Mouse (Mus musculus): Measurements from ENCODE around the gene Tub. TPM values are rescaled to one million over a fixed set of nuclear protein-coding genes. Genes with fewer than 3 reads are reported as not detected.

Tub gene
- total and polyA plus RNA-seq, 2 experiments from 2014 or later, result 44.3 to 159 TPM

- no peaks in the 10 kb centered on the region for H3K4me1 ChIP-seq (ENCODE audit: insufficient read depth, low read length)
- TF ChIP-seq CTCF (IDR thresholded peaks at IDR 0.05), result no peak
- no peak overlapping the region for H3K27ac ChIP-seq (ENCODE audit: low read depth, low read length)
- DNase-seq (ENCODE audit: low spot score) (no peak), ATAC-seq (ENCODE audit: low FRiP score) (no peak)
- 98% methylated on average over 7 of the region's 7 CpGs for WGBS
- H3K9ac ChIP-seq (replicated peaks; ENCODE audit: low read length, poor library complexity, severe bottlenecking), result no peak overlapping the region
- peaks cover 57% of the 10 kb centered on the region for H3K36me3 ChIP-seq (ENCODE audit: insufficient read depth, low read length)
- no peaks in the 10 kb centered on the region for H3K9me3 ChIP-seq (ENCODE audit: low read length)
- no peak overlapping the region for H3K4me2 ChIP-seq (ENCODE audit: low read depth, low read length, poor library complexity, severe bottlenecking)
- no peak overlapping the region for H3K4me3 ChIP-seq (ENCODE audit: low read depth, low read length)
- no peaks in the 10 kb centered on the region for H3K27me3 ChIP-seq (ENCODE audit: insufficient read depth, low read length)
These were observed 77.6 kb downstream of the Tub start for GRCm38 (mm10) chr7:109027721-109028120.

- no peak overlapping the region for H3K4me2 ChIP-seq (ENCODE audit: low read depth, low read length, poor library complexity, severe bottlenecking)
- H3K36me3 ChIP-seq (ENCODE audit: insufficient read depth, low read length), result peaks cover 59% of the 10 kb centered on the region
- H3K9ac ChIP-seq (replicated peaks; ENCODE audit: low read length, poor library complexity, severe bottlenecking), result no peak overlapping the region
- H3K4me1 ChIP-seq (ENCODE audit: insufficient read depth, low read length), result no peaks in the 10 kb centered on the region
- WGBS, result 27% methylated on average over 6 of the region's 6 CpGs
- H3K27me3 ChIP-seq (ENCODE audit: insufficient read depth, low read length), result no peaks in the 10 kb centered on the region
- DNase-seq (ENCODE audit: low spot score), result peak; percentile 85
- peak; percentile 91 for TF ChIP-seq CTCF (IDR thresholded peaks at IDR 0.05)
- H3K27ac ChIP-seq (ENCODE audit: low read depth, low read length), result no peak overlapping the region
- H3K4me3 ChIP-seq (ENCODE audit: low read depth, low read length), result no peak overlapping the region
- ATAC-seq (ENCODE audit: low FRiP score), result peak; percentile 38; the same call in 1 of the 2 replicates
- H3K9me3 ChIP-seq (ENCODE audit: low read length), result no peaks in the 10 kb centered on the region
These were observed 78.1 kb downstream of the Tub start for GRCm38 (mm10) chr7:109028204-109028603.

GRCm38 (mm10) chr7:109029961-109030465 is 79.9 kb downstream of the Tub start:
- no peak for DNase-seq (ENCODE audit: low spot score)
- no peak overlapping the region for H3K4me2 ChIP-seq (ENCODE audit: low read depth, low read length, poor library complexity, severe bottlenecking)
- H3K36me3 ChIP-seq (ENCODE audit: insufficient read depth, low read length), result peaks cover 57% of the 10 kb centered on the region
- no peak overlapping the region for H3K27ac ChIP-seq (ENCODE audit: low read depth, low read length)
- no peaks in the 10 kb centered on the region for H3K27me3 ChIP-seq (ENCODE audit: insufficient read depth, low read length)
- H3K4me3 ChIP-seq (ENCODE audit: low read depth, low read length), result no peak overlapping the region
- H3K9ac ChIP-seq (replicated peaks; ENCODE audit: low read length, poor library complexity, severe bottlenecking), result no peak overlapping the region
- H3K9me3 ChIP-seq (ENCODE audit: low read length), result no peaks in the 10 kb centered on the region
- no peak for ATAC-seq (ENCODE audit: low FRiP score)
- no peak for TF ChIP-seq CTCF (IDR thresholded peaks at IDR 0.05)
- no peaks in the 10 kb centered on the region for H3K4me1 ChIP-seq (ENCODE audit: insufficient read depth, low read length)
- WGBS, result 82% methylated on average over 6 of the region's 6 CpGs

GRCm38 (mm10) chr7:109031331-109031730 is 81.2 kb downstream of the Tub start:
- ATAC-seq (ENCODE audit: low FRiP score) (no peak), DNase-seq (ENCODE audit: low spot score) (no peak)
- H3K27ac ChIP-seq (ENCODE audit: low read depth, low read length), result no peak overlapping the region
- 88% methylated on average over 3 of the region's 3 CpGs for WGBS
- H3K36me3 ChIP-seq (ENCODE audit: insufficient read depth, low read length), result peaks cover 51% of the 10 kb centered on the region
- no peak overlapping the region for H3K4me2 ChIP-seq (ENCODE audit: low read depth, low read length, poor library complexity, severe bottlenecking)
- no peak overlapping the region for H3K4me3 ChIP-seq (ENCODE audit: low read depth, low read length)
- no peaks in the 10 kb centered on the region for H3K4me1 ChIP-seq (ENCODE audit: insufficient read depth, low read length)
- no peaks in the 10 kb centered on the region for H3K27me3 ChIP-seq (ENCODE audit: insufficient read depth, low read length)
- no peaks in the 10 kb centered on the region for H3K9me3 ChIP-seq (ENCODE audit: low read length)
- TF ChIP-seq CTCF (IDR thresholded peaks at IDR 0.05), result peak; percentile 40
- H3K9ac ChIP-seq (replicated peaks; ENCODE audit: low read length, poor library complexity, severe bottlenecking), result no peak overlapping the region

- peaks cover 44% of the 10 kb centered on the region for H3K36me3 ChIP-seq (ENCODE audit: insufficient read depth, low read length)
- TF ChIP-seq CTCF (IDR thresholded peaks at IDR 0.05), result peak; percentile 62
- ATAC-seq (ENCODE audit: low FRiP score) (no peak), DNase-seq (ENCODE audit: low spot score) (no peak)
- no peak overlapping the region for H3K27ac ChIP-seq (ENCODE audit: low read depth, low read length)
- WGBS, result 83% methylated on average over 2 of the region's 2 CpGs
- H3K4me3 ChIP-seq (ENCODE audit: low read depth, low read length), result no peak overlapping the region
- no peaks in the 10 kb centered on the region for H3K9me3 ChIP-seq (ENCODE audit: low read length)
- no peak overlapping the region for H3K9ac ChIP-seq (replicated peaks; ENCODE audit: low read length, poor library complexity, severe bottlenecking)
- no peak overlapping the region for H3K4me2 ChIP-seq (ENCODE audit: low read depth, low read length, poor library complexity, severe bottlenecking)
- no peaks in the 10 kb centered on the region for H3K4me1 ChIP-seq (ENCODE audit: insufficient read depth, low read length)
- H3K27me3 ChIP-seq (ENCODE audit: insufficient read depth, low read length), result no peaks in the 10 kb centered on the region
These were observed 81.9 kb downstream of the Tub start for GRCm38 (mm10) chr7:109032054-109032453.

- Histone ChIP-seq H3K36me3 (ENCODE audit: insufficient read depth, low read length) (peaks cover 20% of the 10 kb centered on the region), H3K9me3 (ENCODE audit: low read length) (no peaks in the 10 kb centered on the region), H3K4me1 (ENCODE audit: insufficient read depth, low read length) (no peaks in the 10 kb centered on the region), H3K4me2 (ENCODE audit: low read depth, low read length, poor library complexity, severe bottlenecking) (no peak overlapping the region), H3K27me3 (ENCODE audit: insufficient read depth, low read length) (no peaks in the 10 kb centered on the region), H3K9ac (replicated peaks; ENCODE audit: low read length, poor library complexity, severe bottlenecking) (no peak overlapping the region), H3K27ac (ENCODE audit: low read depth, low read length) (peak overlapping the region; percentile 43; the same call in 1 of the 2 replicates), H3K4me3 (ENCODE audit: low read depth, low read length) (no peak overlapping the region)
- TF ChIP-seq CTCF (IDR thresholded peaks at IDR 0.05), result no peak
- 79% methylated on average over 8 of the region's 8 CpGs for WGBS
- DNase-seq (ENCODE audit: low spot score) (no peak), ATAC-seq (ENCODE audit: low FRiP score) (no peak)
These were observed 88.1 kb downstream of the Tub start for GRCm38 (mm10) chr7:109038121-109038735.

Data from midbrain, postnatal 0 days (tissue).